Mouse (Mus musculus): ENCODE measurements around the gene Prkn.
A peak's percentile ranks its signal among the peaks of the same experiment; 100 is the strongest.

Gene Prkn

DNA sequence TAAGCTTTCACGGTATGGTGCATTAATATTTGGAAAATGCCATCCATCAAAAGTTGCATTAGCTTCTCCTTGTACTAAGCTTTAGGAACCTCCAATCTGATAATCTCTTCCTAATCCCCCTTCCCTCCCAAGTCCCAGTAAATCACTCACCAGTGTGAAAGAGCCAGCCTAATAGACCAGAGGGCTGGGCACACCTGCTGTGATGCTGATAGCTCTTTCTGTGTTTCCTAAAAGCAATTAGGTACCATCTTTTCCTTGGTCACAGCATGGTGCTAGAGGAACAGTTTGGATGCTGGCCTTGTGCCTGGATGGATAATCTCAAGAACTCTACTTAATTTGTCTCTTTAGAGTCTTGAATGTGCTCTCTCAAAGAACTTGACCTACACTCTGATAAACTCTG lies 287.0 kb downstream of the Prkn start:
- no peak for DNase-seq (ENCODE audit: low spot score in 2 of 2)

DNA sequence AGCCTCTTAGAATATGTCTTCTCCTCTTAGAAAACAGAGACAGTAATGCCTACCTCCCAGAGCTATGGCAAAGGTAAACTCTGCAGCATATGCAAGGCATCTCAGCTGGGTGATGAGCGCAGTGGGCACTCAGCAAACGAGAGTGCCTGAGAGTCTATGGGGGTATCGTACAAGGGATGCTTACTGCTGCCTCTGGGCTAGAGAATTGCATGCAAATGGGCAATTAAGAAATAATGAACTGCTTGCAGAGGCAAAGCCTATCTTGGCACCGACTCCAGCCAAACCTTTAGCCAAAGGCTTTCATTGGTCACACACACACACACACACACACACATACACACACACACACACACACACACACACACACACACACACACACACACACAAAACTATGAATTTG lies 290.7 kb downstream of the Prkn start:
- DNase-seq (ENCODE audit: low spot score in 2 of 2): no peak

DNA sequence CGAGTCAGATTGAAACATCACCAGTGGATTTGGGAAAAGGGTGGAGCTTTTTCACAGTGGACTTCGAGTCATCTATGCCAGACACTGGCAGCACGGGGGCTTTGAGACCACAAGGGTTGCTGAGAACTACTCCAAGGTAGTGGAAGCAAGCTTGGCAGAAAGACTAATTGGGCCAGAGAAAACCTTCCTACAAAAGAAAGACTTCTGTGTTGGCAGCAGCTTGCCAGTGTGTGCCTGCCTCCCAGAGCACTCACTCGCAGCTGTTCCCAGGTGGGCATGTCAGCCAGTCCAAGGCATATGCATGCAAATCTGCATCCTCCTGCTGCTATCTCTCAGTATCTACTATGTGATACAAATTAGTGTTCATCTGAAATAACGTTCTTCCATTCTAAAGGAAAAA lies 302.1 kb downstream of the Prkn start:
- peak; percentile 43 to 66 for DNase-seq (ENCODE audit: low spot score in 2 of 2)

DNA sequence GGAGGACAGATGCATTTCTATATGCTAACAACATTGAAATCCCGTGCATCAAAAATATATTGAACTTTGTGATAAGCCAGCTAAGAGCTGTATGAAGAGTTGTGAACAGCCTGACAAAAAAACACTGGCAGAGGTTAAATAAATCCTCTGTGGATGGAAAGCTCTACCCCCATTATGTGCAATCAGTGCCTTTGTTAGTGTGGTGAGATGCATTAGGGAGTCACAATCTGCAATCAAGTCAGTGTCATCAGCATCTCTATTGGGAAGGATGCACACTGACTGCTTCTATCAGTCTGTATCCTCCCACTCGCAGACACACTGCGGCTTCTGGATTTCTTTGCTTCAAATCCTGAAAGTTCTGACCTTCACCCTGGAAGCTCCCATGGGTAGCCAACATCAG lies 315.9 kb downstream of the Prkn start:
- DNase-seq (ENCODE audit: low spot score in 2 of 2): no peak

DNA sequence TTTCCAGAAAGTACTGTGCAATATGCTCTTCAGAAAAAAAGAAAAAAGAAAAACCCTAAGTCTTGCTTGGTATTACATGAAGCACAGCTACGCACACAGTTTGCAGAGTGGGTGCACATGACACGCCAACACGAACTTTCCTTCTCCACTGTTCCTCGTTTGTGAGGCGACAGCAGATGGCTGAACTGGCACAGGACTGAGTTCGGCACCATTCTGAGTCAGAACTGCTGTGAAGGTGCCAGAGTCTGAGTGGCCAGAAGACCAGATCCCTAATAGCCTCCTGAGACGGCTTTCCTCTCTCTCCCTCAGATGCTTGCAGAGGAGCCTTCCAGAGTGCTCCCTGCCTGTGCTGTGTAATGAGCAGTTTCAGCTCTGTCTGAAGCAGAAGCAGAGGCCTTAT lies 317.4 kb downstream of the Prkn start:
- DNase-seq (ENCODE audit: low spot score in 2 of 2): peak; percentile 78 to 91

DNA sequence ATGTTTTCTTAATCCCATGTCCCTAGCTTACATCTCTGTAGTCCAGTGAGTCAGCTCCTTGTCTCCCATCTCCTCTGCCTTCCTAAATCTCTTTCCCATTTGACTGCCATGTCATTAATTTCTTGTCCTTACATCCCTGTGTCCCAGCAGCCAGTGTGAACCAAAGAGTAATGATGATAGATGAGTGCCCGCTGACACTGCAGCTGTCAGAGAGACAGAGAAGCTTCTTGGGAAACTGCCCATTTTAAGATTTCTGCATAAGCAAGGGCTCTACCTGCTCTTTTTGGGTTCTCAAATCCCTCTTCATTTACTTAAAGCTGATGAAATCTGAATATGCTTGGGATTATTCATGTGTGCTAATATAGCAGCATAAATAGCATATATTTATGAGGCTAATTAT lies 321.3 kb downstream of the Prkn start:
- no peak for DNase-seq (ENCODE audit: low spot score in 2 of 2)

DNA sequence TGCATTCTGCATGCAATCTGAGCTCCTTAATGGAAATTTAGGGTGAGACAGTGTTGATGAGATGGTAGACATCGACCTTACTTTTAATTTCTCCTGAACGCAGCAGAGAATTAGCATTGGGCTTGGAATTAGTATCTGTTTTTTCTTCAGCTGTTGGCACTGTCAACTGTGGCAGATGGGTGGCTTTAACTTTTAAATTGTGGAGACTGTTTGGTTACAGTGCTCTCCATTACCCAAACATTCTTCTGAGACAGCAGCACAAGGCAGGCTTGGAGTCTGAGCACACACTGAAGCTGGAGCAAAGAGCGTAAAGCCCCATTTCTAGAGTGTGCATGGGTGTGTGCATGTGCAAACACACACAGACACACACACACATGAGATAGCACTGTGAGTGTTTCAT lies 322.6 kb downstream of the Prkn start:
- DNase-seq (ENCODE audit: low spot score in 2 of 2): peak in 1 of 2 experiments; percentile 13

DNA sequence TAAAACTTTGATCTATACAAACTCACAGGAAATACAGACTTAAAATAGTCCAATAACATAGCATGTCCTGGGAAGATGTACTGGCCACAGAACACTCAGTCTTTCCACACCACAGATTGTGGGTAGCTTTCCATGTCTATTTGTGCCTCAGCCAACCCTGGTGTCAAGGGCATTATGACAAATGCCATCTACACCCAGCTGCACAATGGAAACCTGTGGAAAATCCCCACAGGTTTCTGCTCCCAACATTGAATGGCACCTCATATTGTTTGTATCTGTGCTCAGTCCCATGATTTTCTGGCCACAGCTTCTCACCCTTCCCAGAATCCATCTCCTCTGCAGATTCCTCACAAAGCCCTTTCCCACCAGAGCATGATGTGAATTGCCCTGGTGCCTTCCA lies 347.2 kb downstream of the Prkn start:
- no peak for DNase-seq (ENCODE audit: low spot score in 2 of 2)

DNA sequence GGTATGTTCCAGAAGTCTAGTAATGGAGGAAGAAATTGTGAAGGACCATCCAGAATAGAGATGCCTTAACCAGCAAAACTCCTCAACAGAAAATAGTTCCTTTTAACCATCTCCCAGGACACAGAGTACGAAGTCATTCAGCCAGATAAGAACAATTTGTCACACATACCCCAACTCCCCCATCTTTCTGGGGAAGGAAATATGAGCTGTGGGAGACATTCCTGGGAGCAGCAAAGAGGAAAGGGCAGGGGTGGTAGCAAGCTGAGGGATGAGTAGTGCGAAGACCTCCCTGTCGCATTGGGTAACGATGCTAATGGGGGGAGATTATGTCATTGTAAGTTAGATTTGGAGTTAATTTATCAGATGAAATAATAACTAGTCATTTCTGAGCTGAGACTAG lies 348.3 kb downstream of the Prkn start:
- DNase-seq (ENCODE audit: low spot score in 2 of 2): no peak

DNA sequence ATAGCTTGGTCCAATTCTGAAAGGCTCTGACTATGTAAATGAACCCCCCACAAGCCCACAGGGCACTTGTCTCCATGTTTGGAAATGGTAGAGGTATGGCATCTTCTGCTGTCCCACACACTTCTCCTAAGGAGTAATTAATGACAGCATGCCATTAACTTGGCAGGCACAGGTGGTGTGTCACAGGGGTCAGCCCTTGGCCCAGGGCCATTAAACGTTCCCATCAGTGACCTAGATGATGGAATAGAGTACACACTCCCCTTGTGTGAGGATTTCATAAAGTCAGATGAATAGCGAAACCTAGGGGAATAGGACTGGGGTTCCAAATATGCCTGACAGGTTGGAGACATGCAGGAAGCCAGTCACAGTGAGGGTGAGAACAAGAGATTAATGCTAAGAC lies 350.1 kb downstream of the Prkn start:
- no peak for DNase-seq (ENCODE audit: low spot score in 2 of 2)

DNA sequence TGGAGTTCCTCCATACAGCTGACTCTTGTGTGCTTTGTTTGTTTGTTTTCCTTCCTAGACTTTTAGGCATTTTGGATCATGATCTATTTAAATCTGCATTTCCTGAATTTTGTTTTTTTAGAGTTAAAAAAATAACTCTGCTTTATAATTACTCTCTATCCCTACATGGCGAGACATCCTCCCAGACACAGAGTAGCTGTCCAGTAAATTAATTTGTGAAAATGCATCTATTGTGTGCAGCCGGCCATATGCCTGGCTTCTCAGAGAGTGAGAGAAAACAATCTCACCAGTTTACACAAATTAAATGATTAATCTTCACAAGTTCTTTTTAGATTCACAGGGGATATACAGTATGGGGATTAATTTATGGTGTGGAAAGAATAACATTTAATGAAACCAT lies 357.9 kb downstream of the Prkn start:
- DNase-seq (ENCODE audit: low spot score in 2 of 2): no peak

DNA sequence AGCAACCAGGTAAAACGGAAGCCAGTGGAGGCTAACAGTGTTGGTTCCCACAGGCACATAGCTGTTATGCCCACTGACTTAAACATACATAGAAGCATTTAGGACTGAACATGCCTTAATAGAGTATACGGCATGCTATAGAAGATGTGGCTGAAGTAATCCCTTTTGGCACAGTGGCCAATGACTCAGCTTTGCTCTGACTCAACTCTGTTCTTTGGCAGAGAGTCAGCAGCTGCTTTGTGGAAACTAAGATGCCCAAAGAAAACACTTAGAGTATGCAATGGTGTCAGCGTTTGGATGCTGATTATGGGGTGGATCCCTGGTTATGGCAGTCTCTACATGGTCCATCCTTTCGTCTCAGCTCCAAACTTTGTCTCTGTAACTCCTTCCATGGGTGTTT lies 368.9 kb downstream of the Prkn start:
- DNase-seq (ENCODE audit: low spot score in 2 of 2): peak in 1 of 2 experiments; percentile 73

DNA sequence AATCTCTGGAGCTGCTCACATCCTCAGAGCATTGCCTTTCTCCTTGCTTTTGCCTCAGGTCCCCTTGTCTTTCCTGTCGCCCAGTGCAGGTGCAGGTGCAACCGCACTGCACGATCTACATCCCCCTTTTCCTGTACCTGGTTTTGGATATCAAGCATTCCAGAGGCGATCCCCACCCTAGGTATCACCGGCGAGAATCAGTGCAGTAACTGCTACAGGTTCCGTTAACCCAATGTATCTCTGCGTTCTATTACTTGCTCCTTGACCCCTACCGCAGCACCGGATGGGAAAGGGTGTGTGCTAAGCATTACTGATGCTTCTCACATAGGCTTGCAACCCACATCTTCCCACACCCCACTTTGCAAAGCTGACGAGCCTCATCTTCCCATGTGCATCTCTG lies 370.8 kb downstream of the Prkn start:
- DNase-seq (ENCODE audit: low spot score in 2 of 2): peak in 1 of 2 experiments; percentile 34

DNA sequence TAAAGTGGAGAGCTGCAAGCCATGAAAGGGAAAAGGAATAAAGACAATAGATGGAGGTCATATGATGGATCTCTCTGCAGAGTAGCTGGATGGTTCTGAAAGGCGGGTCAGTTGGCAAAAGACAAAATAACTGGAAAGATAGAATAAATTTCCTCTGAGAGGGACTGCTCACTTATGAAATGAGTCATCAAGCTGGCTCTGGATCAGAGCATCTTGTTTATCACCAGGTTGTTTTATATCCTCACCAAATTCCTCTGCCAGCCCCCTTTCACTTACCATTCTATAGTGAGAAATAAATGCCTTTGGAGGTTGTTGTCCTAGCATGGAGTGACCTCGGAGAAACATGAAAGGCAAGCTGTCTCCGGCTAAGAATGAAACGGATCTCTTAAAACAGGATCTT lies 371.4 kb downstream of the Prkn start:
- peak in 1 of 2 experiments; percentile 33 for DNase-seq (ENCODE audit: low spot score in 2 of 2)

DNA sequence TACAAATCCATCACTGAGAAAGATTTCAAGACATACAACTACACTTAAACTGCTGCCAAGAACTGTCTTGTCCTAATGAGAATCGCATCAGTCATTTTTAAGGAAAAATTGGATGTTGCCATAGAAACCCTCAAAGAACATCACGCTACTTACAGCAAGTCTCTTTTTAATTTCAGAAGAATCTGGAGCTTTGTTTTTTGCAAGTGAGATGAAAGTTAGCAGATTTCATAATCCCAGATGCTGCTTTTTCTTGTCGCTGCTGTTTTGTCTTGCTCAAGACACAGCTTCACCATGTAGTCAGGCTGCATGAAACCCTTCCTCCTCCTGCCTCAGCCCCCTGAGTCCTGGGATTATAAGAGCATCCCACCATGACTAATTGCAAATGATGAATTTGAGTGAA lies 373.5 kb downstream of the Prkn start:
- peak; percentile 24 to 44 for DNase-seq (ENCODE audit: low spot score in 2 of 2)

DNA sequence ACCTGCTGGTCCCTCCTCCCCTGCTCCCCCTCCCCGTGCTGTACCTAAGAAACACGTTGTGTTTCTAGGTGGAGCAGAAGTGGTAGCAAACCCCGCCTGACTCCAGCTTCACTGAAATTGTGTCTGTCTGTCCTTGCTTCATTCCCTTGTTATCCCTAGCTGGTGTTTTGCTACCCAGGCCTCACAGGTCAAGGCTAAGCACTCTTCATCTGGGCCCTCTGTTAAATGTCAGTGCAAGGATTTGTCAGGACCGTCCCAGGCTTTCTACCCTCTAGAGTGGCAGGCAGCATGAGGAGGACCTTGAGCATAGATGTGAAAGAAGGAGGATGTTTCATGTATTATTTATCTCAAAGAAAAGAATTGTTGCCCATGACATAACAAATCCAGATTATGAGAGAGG lies 388.8 kb downstream of the Prkn start:
- DNase-seq (ENCODE audit: low spot score in 2 of 2): no peak

DNA sequence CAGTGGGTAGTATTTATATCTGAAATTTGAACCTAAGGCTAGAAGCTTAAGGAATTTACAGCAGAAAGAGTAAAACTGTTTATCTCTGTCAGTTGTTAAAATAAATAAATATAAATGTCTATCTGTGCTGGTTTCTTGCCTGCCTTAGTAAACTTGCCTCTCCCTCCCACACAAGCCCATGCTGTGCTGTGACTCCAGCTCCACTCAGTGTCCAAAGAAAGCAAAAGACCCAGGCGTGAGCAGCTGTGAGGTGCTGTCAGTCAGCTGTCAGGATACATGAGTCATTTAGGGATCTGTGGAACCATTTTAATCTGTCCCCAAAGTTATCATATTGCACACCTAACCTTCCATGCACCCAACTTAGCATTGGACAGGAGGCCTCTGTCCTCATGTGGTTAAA lies 389.2 kb downstream of the Prkn start:
- DNase-seq (ENCODE audit: low spot score in 2 of 2): no peak

DNA sequence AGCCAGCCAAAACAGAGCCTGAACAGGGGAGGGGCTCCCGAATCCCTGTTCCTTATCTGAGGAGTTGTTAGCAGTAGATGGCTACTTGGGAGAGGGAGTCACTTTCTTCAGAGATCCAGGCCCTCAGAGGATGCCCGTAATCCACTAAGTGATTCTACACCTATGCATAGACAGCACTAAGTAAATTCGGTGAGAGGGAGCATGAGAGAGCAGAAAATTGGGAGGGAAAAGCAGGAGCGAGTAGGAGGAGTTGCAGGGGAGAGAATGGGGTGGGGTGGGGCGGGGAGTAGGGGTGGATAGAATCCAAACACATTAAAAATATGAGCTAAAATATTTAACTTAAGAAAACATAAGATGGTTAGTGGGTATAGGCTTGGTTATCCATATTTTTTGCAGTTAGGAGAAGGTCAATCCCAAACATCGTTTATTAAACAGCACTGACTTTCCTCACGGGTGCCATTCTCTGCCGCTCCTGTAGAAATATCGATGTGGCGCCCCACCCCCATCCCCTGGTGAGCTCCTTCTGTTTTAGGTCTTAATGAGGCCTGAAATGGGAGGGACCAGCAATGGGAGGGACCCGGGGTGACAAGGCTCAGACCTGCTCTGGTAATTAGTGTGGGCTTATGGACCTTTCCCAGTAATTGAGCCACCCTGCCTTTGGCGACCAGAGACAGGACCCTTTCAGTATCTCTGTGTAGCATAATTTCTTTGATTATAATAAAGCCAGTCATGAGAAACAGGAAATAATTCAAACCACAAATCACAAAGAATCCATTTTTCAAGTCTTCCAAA lies 390.6 kb downstream of the Prkn start:
- DNase-seq (ENCODE audit: low spot score in 2 of 2): no peak

DNA sequence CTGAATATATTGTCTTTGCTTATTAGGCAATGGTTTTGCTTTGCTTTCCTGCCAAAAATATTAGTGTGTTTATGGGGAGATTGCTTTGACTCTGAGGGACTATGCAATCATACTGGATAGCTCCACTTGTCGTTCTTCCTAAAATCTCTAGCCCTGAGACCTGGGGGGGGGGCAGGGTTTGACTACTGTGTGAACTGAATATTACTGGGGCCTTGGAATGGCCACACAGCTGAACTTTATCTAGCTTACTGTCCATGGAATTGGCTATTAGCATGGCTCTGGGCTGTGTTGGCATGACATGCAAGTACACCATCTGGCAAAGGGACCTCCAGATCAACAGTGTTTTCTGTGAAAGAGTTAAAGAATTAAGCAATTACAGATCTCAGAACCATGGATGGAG lies 395.1 kb downstream of the Prkn start:
- DNase-seq (ENCODE audit: low spot score in 2 of 2): no peak

DNA sequence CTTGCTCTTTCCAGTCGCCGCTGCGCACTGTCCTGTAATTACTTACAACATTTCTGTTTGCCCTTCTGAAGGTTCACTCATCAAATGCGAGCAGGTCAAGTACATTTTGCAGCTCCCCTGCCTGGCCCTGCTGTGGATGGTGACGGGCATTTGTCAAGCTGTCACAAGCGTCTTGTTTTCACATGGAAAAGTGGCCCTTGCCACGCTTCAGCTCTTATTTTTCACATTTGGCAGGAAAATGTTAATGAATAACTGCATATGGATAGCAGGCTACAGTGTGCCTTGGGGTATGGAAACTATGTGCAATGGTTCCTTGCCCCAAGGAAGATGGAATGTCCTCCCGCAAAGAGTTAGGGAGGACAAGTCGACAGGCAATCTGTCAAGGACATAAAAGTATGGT lies 404.9 kb downstream of the Prkn start:
- no peak for DNase-seq (ENCODE audit: low spot score in 2 of 2)

DNA sequence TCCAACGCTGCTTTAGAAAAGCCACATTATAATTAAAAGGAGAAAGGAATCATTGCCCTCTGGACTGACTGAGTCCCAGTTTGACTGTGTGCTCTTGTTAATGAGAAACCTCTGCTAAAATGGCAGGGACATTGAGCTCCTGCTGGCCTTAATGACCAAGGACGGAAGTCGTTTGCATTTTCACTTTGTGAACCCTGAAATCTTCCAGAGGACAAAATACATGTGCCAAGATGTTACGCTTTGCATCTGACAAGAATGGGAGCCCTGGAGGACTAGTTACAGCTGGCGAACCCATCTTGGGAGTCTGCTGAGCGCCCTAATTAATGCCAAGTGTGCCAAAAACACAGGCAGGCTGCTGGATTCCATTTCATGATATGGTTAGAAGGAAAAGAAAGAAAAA lies 409.0 kb downstream of the Prkn start:
- no peak for DNase-seq (ENCODE audit: low spot score in 2 of 2)

DNA sequence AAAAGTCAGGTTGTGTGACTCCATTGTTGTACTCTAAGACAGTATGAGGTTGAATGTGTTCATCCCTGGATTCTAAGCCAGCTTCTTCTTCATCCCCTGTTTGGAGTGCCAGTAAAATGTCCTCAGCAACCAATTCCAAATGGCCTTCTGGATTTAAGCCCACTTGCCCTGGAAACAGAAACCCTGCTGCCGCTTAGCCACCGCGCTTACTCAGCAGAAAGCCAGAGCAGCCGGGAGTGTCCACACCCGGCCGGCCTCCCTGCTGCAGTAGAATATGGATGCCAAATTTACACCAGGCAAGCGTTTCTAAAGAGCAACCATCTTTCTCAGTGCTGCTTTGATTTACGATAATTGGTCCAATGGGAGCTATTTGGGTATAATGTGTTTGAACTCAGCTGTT lies 420.5 kb downstream of the Prkn start:
- DNase-seq (ENCODE audit: low spot score in 2 of 2): no peak

DNA sequence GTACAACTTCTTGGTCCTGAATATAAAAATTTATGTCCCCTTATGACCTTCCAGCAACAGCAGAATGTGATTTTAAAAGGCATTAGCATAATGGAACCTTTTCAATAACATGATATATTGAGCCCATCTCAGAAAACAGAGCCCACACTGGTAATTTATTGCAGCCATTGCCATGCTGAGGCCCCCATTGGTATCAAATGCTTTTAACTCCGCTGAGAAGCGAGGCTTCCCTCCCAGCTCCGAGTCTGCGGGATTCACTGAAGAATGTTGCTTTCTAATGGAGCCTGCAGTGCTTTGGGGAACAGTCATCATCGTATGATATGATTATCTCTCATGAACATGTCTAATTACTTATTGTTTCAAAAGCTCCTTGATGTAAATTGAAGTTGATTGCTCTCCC lies 421.5 kb downstream of the Prkn start:
- DNase-seq (ENCODE audit: low spot score in 2 of 2): no peak

DNA sequence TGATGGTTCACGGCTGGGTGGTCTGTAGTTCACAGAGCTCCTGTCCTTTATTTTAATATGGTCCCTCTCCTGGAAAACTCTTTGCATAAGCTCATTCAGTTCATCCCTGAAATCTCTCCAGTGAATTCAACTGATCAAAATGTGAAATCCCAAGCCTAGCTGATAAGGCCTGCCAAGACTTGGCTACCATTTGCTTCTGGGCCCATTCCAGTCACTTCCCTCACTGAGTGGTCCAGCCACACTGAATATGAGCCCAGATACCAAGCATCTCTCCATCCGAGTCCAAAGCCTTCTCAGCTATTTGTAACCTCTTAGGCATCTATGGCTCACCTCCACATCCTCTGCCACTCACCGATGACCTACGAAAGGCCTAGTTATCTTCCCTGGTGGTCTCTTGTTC lies 427.8 kb downstream of the Prkn start:
- no peak for DNase-seq (ENCODE audit: low spot score in 2 of 2)

Measured in left cerebral cortex, adult 9 months (tissue).